Mouse (Mus musculus): ENCODE results near the gene Samd3. TPM values are rescaled to one million over a fixed set of nuclear protein-coding genes. Genes with fewer than 3 reads are reported as not detected.

Samd3 gene
- not detected in 2 replicates for polyA plus RNA-seq (2015; fragmentation: Nextera tagmentation; extraction: Ambion mirVana)

DNA sequence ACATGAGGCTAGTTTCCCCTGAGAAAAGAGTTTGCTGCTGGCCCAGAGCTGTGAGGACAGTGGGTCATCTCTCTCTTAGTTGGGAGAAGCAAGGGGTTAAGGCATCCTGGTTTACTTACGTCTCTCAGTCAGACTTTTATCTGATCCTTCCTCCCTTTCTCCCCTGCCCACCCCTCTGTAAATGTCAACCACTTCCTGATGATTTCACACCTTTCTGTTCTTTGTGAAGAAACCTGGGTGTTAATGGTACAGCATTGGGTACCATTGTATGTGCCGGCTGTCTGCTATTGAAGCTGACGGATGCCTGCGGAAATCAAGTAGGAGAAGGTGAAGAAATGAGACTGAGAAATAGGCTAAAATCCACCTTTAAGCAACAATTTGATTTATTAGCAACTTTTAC, at the start of gene Samd3:
Samd3 (plus strand) TSS at position 220 of the 400 bp plus-strand sequence.
- no peak within 1 kb of the TSS for H3K4me3 ChIP-seq (replicated peaks)
- no peak for ATAC-seq (ENCODE audit: insufficient read depth)

DNA sequence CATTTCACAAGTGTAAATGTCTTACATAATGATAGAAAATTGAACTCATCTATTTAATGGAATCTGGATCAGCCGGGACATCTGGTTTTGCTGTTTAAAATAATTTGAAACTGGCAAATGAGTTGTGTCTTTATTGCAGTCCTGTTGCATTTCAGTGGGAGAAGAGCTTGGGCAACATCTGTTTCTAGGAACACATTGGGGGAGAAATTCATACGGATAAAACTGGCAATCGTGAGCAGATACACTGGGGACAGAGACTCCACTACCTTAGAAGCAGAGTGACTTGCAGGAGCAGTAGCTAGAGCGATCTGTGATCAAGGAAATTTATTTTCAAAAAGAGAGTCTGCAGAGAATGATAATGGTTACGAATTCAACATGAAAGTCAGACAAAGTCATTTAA, 44.2 kb upstream of the Samd3 start:
- H3K9ac ChIP-seq, result no peak overlapping the region
- no peak for ATAC-seq (ENCODE audit: insufficient read depth)
- no peak overlapping the region for H3K27ac ChIP-seq (replicated peaks)
- no peak overlapping the region for H3K4me2 ChIP-seq
- H3K36me3 ChIP-seq (replicated peaks), result no peaks in the 10 kb centered on the region
- H3K4me1 ChIP-seq (replicated peaks), result no peaks in the 10 kb centered on the region
- 55% methylated on average over 5 of the region's 5 CpGs for WGBS (ENCODE audit: insufficient replicate concordance)
- H3K9me3 ChIP-seq (replicated peaks), result no peaks in the 10 kb centered on the region
- no peaks in the 10 kb centered on the region for H3K27me3 ChIP-seq
- no peak overlapping the region for H3K4me3 ChIP-seq (replicated peaks)

More for the DNA sequence above, at the start of gene Samd3:
- Histone ChIP-seq H3K4me2 (no peak within 1 kb of the TSS), H3K4me1 (replicated peaks) (no peaks in the 10 kb centered on the region), H3K27me3 (no peaks in the 10 kb centered on the region), H3K27ac (replicated peaks) (no peak within 1 kb of the TSS), H3K9ac (no peak within 1 kb of the TSS), H3K36me3 (replicated peaks) (no peaks in the 10 kb centered on the region), H3K9me3 (replicated peaks) (no peaks in the 10 kb centered on the region)
- 34% methylated on average over 4 of the region's 4 CpGs for WGBS (ENCODE audit: insufficient replicate concordance)

DNA sequence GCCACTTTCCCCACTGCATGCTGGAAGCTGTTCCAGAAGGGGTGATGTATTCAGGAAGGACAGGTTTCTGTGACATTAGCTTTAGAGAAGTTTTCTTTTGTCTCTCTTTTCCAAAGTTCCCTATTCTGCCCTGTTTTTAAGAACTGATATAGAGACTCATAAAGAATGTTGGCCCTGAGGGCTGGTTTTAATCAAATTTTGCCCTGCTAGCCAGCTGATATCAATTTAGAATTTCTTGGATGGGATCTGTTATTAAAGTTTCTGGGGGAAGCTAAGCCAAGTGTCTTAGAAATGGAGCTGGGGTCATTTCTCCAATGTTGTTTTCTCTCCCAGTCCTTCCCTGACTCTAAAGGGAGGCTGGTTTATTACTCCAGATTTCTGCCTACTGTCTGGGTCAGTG, 38.7 kb upstream of the Samd3 start:
- no peaks in the 10 kb centered on the region for H3K27me3 ChIP-seq
- no peaks in the 10 kb centered on the region for H3K36me3 ChIP-seq (replicated peaks)
- no peak overlapping the region for H3K9ac ChIP-seq
- H3K27ac ChIP-seq (replicated peaks), result no peak overlapping the region
- no peaks in the 10 kb centered on the region for H3K4me1 ChIP-seq (replicated peaks)
- no peak overlapping the region for H3K4me3 ChIP-seq (replicated peaks)
- H3K4me2 ChIP-seq, result no peak overlapping the region
- no peak for ATAC-seq (ENCODE audit: insufficient read depth)
- H3K9me3 ChIP-seq (replicated peaks), result no peaks in the 10 kb centered on the region

DNA sequence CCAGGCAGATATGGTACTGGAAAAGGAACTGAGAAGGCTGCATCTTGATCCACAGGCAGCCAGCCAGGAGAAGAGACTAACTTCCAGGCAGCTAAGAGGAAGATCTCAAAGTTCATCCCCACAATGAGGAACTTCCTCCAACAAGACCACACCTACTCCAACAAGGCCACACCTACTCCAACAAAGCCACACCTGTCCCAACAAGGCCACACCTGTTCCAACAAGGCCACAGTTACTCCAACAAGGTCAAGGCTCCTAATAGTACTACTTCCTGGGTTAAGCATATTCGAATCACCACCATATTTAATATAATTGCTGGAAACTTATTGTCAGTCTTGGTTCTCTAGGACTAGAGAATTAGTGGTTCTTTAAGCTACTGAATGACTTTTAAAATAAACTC, 34.6 kb upstream of the Samd3 start:
- Histone ChIP-seq H3K4me3 (replicated peaks) (no peak overlapping the region), H3K9ac (no peak overlapping the region), H3K27ac (replicated peaks) (no peak overlapping the region), H3K27me3 (no peaks in the 10 kb centered on the region), H3K4me1 (replicated peaks) (no peaks in the 10 kb centered on the region), H3K36me3 (replicated peaks) (no peaks in the 10 kb centered on the region), H3K9me3 (replicated peaks) (no peaks in the 10 kb centered on the region), H3K4me2 (no peak overlapping the region)
- no peak for ATAC-seq (ENCODE audit: insufficient read depth)
- 38% methylated on average over 1 of the region's 1 CpGs for WGBS (ENCODE audit: insufficient replicate concordance)

DNA sequence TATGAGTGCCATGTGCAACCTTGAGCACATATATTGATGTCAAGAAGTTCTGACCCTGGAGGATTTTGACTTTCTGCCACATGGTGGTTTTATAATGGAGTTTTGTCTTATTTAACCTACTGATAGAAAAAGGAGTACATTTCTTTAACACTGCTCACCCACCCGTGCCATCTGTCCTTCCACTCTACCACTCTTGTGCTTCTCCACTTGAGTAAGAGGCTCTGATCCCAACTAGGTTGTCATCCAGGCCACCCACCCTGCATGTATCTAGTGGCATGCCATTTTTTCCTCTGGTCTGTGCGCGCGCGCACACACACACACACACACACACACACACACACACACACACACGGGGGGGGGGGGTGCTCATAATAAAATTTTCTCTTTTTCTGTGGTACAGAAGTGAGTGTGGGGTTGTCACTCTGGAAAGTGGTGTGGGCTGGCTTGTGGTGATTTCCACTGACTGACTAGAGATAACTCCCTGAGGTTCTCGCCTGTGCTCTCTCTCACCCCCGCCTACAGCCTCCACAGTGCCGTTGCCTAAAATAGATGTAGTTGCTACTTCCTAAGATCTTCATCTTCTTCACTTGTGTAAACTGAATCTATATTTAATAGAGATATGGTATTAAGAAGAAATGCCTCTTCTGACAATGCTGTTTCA, 26.7 kb upstream of the Samd3 start:
- Histone ChIP-seq H3K27ac (replicated peaks) (no peak overlapping the region), H3K9me3 (replicated peaks) (no peaks in the 10 kb centered on the region)

DNA sequence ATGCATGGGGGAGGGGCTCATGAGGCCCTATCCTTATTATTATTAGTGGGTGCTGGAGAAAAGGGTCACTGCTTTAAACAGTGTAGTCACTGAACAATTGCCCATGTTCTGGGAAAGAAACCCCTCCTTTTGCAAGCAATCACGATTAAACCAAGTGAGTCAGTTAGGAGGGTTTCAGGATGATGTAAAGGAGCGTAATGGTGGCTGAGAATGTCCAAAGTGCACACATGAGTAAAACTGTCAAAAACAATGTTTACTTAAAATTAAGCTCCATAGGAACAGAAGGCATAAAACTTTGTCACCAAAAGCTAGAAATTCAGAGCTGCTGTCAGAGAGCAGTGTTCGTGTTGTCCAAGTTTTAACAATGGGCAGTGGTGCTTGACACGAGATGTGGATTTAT, 8.8 kb upstream of the Samd3 start:
- H3K4me3 ChIP-seq (replicated peaks), result no peak overlapping the region
- no peaks in the 10 kb centered on the region for H3K9me3 ChIP-seq (replicated peaks)
- H3K36me3 ChIP-seq (replicated peaks), result no peaks in the 10 kb centered on the region
- H3K4me1 ChIP-seq (replicated peaks), result no peaks in the 10 kb centered on the region
- H3K4me2 ChIP-seq, result no peak overlapping the region
- H3K27me3 ChIP-seq, result no peaks in the 10 kb centered on the region
- no peak overlapping the region for H3K27ac ChIP-seq (replicated peaks)
- 60% methylated on average over 4 of the region's 4 CpGs for WGBS (ENCODE audit: insufficient replicate concordance)
- H3K9ac ChIP-seq, result no peak overlapping the region
- no peak for ATAC-seq (ENCODE audit: insufficient read depth)

More for the DNA sequence above, 26.7 kb upstream of the Samd3 start:
- H3K9ac ChIP-seq, result no peak overlapping the region
- ATAC-seq (ENCODE audit: insufficient read depth), result no peak
- no peak overlapping the region for H3K4me2 ChIP-seq
- no peaks in the 10 kb centered on the region for H3K27me3 ChIP-seq
- 72% methylated on average over 9 of the region's 9 CpGs for WGBS (ENCODE audit: insufficient replicate concordance)
- no peaks in the 10 kb centered on the region for H3K36me3 ChIP-seq (replicated peaks)
- no peak overlapping the region for H3K4me3 ChIP-seq (replicated peaks)
- H3K4me1 ChIP-seq (replicated peaks), result no peaks in the 10 kb centered on the region

DNA sequence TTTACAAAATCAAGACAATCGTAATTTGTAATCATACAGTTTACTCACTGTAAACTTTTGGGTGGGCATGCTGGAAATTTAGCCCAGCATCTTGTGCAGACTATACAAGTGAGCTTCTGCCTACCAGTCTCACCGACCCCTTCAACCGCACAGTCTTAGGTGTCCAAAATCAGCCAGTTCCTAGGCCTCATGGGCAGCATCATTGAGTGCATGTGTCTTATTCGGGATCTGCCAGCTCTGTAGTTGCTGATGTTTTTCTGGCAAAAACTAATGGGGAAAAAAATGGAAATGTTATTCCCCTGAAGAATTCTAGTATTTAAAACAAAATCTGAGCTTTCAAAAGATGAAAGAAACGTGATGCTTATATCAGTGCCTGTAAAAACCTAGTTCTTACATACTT, 3.3 kb upstream of the Samd3 start:
- Histone ChIP-seq H3K27ac (replicated peaks) (no peak overlapping the region), H3K9ac (no peak overlapping the region), H3K4me2 (no peak overlapping the region), H3K4me3 (replicated peaks) (no peak overlapping the region), H3K4me1 (replicated peaks) (no peaks in the 10 kb centered on the region), H3K9me3 (replicated peaks) (no peaks in the 10 kb centered on the region), H3K36me3 (replicated peaks) (no peaks in the 10 kb centered on the region), H3K27me3 (no peaks in the 10 kb centered on the region)
- no peak for ATAC-seq (ENCODE audit: insufficient read depth)
- 59% methylated on average over 5 of the region's 5 CpGs for WGBS (ENCODE audit: insufficient replicate concordance)

DNA sequence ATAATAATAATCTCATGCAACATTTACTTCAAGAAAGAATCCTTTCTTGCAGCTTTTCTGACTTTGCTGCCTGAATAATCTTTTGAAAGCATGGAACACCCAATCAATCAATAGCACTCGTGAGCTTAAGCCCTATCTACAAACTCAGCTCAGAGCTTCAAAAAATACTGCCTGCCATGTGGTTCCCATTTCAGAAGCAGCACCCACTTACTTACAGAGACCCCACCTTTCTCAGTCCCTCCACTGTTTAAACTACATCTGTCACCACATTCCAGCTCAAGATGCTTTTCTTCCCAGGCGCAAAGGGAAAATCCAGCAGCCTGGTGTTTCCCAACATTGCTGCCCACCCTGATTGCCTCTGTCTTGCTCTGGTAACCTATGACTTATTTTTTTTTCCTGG, 2.8 kb upstream of the Samd3 start:
- no peaks in the 10 kb centered on the region for H3K4me1 ChIP-seq (replicated peaks)
- no peaks in the 10 kb centered on the region for H3K27me3 ChIP-seq
- no peak for ATAC-seq (ENCODE audit: insufficient read depth)
- no peaks in the 10 kb centered on the region for H3K36me3 ChIP-seq (replicated peaks)
- H3K9ac ChIP-seq, result no peak overlapping the region
- H3K4me3 ChIP-seq (replicated peaks), result no peak overlapping the region
- WGBS (ENCODE audit: insufficient replicate concordance), result 54% methylated on average over 2 of the region's 2 CpGs
- H3K9me3 ChIP-seq (replicated peaks), result no peaks in the 10 kb centered on the region
- no peak overlapping the region for H3K27ac ChIP-seq (replicated peaks)
- no peak overlapping the region for H3K4me2 ChIP-seq

DNA sequence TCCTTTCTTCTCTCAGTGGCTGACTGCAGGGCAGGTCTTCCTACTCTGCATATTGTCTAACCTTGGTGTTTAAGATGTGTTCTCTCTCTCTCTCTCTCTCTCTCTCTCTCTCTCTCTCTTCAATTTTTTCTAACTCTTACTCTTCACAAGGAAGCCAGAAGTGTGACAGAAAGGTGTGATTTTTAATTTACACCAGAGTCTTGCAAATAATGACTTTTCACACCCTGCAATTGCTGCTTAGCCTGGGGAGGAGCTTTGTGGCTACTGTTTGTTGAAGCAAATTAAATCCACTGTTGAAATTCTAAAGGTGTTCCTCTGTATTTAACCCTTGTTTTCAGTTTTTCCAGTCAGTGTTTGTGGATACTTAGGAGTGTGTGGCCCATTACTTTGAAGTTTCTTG, 1.3 kb upstream of the Samd3 start:
- Histone ChIP-seq H3K27ac (replicated peaks) (no peak overlapping the region), H3K4me1 (replicated peaks) (no peaks in the 10 kb centered on the region), H3K9me3 (replicated peaks) (no peaks in the 10 kb centered on the region), H3K4me3 (replicated peaks) (no peak overlapping the region), H3K9ac (no peak overlapping the region), H3K27me3 (no peaks in the 10 kb centered on the region), H3K4me2 (no peak overlapping the region), H3K36me3 (replicated peaks) (no peaks in the 10 kb centered on the region)
- ATAC-seq (ENCODE audit: insufficient read depth), result no peak

DNA sequence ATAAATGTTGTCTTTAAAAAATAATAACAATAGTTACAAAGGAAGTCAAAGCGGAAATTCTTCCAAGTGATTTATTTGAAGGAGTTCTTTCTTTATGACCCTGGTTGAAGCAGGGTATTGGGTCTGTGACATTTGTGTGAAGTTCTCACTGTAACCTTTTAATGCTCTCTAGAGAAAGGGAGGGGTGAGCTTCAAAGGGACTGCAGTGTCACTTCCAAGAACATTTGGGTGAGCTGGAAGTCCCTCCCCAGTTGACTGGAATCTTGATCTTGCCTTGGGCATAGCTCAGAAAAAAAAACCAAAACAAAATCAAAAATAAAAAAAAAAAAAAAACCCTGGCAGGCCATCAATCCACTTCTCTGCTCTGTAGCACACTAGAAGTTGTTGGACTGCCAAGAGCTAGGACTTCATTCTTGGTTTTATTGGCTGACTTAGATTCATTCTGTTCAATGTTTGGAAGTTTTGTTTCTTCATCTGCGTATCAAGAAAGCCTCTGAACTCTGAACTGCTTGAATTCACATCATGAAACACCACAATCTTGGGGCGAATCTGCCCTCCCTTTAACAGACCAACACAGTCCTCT, 2.7 kb downstream of the Samd3 start:
- no peaks in the 10 kb centered on the region for H3K9me3 ChIP-seq (replicated peaks)
- no peak overlapping the region for H3K27ac ChIP-seq (replicated peaks)
- H3K9ac ChIP-seq, result no peak overlapping the region
- no peak for ATAC-seq (ENCODE audit: insufficient read depth)
- no peaks in the 10 kb centered on the region for H3K4me1 ChIP-seq (replicated peaks)
- H3K4me3 ChIP-seq (replicated peaks), result no peak overlapping the region
- H3K27me3 ChIP-seq, result no peaks in the 10 kb centered on the region
- WGBS (ENCODE audit: insufficient replicate concordance), result 59% methylated on average over 3 of the region's 3 CpGs
- no peak overlapping the region for H3K4me2 ChIP-seq
- H3K36me3 ChIP-seq (replicated peaks), result no peaks in the 10 kb centered on the region

DNA sequence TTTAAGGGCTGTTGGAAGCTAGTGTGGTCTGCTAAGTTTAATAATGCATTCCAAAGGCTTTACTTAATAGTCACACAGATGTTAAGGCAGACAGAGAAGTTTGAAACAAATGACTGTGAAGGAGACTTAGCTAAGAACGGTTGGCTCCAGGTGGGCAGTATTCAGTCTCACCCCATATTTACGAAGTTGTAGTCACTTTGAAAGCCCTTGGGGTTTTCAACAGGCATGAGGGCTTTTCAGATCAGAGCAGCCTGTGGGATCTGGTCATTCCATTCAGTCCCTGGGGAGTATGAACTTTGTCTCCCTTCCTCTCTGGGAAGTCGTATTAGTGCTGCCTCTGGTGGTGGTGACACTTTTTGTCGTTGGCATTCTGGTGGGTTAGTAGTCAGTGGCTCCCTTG, 9.1 kb downstream of the Samd3 start:
- Histone ChIP-seq H3K9ac (no peak overlapping the region), H3K27ac (replicated peaks) (no peak overlapping the region), H3K4me1 (replicated peaks) (no peaks in the 10 kb centered on the region), H3K36me3 (replicated peaks) (no peaks in the 10 kb centered on the region), H3K27me3 (no peaks in the 10 kb centered on the region), H3K4me3 (replicated peaks) (no peak overlapping the region), H3K9me3 (replicated peaks) (no peaks in the 10 kb centered on the region), H3K4me2 (no peak overlapping the region)
- no peak for ATAC-seq (ENCODE audit: insufficient read depth)
- WGBS (ENCODE audit: insufficient replicate concordance), result 38% methylated on average over 4 of the region's 4 CpGs

DNA sequence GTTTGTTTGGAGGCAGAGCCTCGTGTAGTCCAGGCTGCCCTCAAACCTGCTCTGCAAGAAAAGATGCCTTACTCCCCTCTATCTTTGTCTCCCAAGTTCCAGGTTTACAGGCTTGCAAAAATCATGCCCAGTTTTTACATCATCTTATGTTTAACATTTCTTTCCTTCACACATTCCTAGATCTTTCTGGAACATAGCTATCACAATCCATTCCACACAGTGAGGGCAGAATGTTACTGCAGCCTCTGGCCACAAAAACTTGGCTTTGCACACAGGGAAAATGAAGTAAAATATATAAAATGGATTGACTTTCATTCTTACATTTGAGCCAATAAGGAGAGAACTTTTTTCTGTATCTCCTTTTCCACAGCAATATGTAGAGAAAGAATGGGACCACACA, 9.6 kb downstream of the Samd3 start:
- Histone ChIP-seq H3K27me3 (no peaks in the 10 kb centered on the region), H3K4me2 (no peak overlapping the region), H3K9me3 (replicated peaks) (no peaks in the 10 kb centered on the region), H3K4me3 (replicated peaks) (no peak overlapping the region), H3K36me3 (replicated peaks) (no peaks in the 10 kb centered on the region), H3K4me1 (replicated peaks) (no peaks in the 10 kb centered on the region), H3K9ac (no peak overlapping the region), H3K27ac (replicated peaks) (no peak overlapping the region)
- no peak for ATAC-seq (ENCODE audit: insufficient read depth)
- 19% methylated on average over 1 of the region's 1 CpGs for WGBS (ENCODE audit: insufficient replicate concordance)
